Mouse (Mus musculus) liver, embryonic 15.5 days (tissue): Measurements from ENCODE around the gene Sema3g. TPM values are rescaled to one million over a fixed set of nuclear protein-coding genes. Genes with fewer than 3 reads are reported as not detected.

Experiments used
- ATAC-seq: fragments of 200-750 bp; cut with Nextera tagmentation; 2 replicates; pipeline ENCODE4 v1.8.0; 2017; ENCODE audit warnings: moderate number of reproducible peaks, mild to moderate bottlenecking, moderate library complexity; ENCODE audit not compliant: insufficient read depth
- H3K27ac ChIP-seq: fragments of 300-500 bp; sonication (generic); replicated peaks from 2 replicates; pipeline ENCODE4 v1.5.1; 2015; ENCODE audit warnings: mild to moderate bottlenecking, inconsistent platforms
- H3K27me3 ChIP-seq: fragments of 300-500 bp; sonication (generic); 2 replicates; pipeline ENCODE4 v1.6.1; 2015; ENCODE audit warnings: mild to moderate bottlenecking, inconsistent platforms
- H3K36me3 ChIP-seq: fragments of 300-500 bp; sonication (generic); replicated peaks from 2 replicates; pipeline ENCODE4 v1.6.1; 2015; ENCODE audit warnings: moderate library complexity, mild to moderate bottlenecking, inconsistent platforms
- H3K4me1 ChIP-seq: fragments of 300-500 bp; sonication (generic); replicated peaks from 2 replicates; pipeline ENCODE4 v1.6.1; 2015; ENCODE audit warnings: inconsistent platforms
- H3K4me2 ChIP-seq: fragments of 300-500 bp; sonication (generic); 2 replicates; pipeline ENCODE4 v1.6.1; 2015; ENCODE audit warnings: moderate library complexity, mild to moderate bottlenecking, inconsistent platforms
- H3K4me3 ChIP-seq: fragments of 300-500 bp; sonication (generic); replicated peaks from 2 replicates; pipeline ENCODE4 v1.5.1; 2015; ENCODE audit warnings: mild to moderate bottlenecking, inconsistent platforms
- H3K9ac ChIP-seq: fragments of 300-500 bp; sonication (generic); 2 replicates; pipeline ENCODE4 v1.6.1; 2015; ENCODE audit warnings: moderate library complexity, mild to moderate bottlenecking, inconsistent platforms
- H3K9me3 ChIP-seq: fragments of 300-500 bp; sonication (generic); replicated peaks from 2 replicates; pipeline ENCODE4 v1.6.1; 2016; ENCODE audit warnings: inconsistent platforms
- WGBS: fragments of 180-500 bp; shearing (Covaris S2); methylation state at CpG from one replicate; pipeline ENCODE4 v1.1.7; 2015; ENCODE audit warnings: mixed read lengths; ENCODE audit not compliant: insufficient replicate concordance; 5-methylcytosine and 5-hydroxymethylcytosine counted together
- polyA plus RNA-seq: library from polyadenylated mRNA; unstranded; fragments of >200 nt; fragmentation: Nextera tagmentation; extraction: Ambion mirVana; gene quantifications from 2 replicates; pipeline ENCODE4 v1.2.1, GENCODE M21; 2015

Gene Sema3g
- polyA plus RNA-seq, 1 experiment from 2014 or later = 0.03 TPM

GRCm38 (mm10) chr14:31181512-31181911 lies 36.1 kb upstream of the Sema3g start:
- ATAC-seq = no peak
- Histone ChIP-seq H3K4me1 (peaks cover 38% of the 10 kb centered on the region), H3K9ac (no peak overlapping the region), H3K4me2 (0 out of 2 replicates have a peak overlapping the region, but pooled peaks have one; percentile 16), H3K9me3 (no peaks in the 10 kb centered on the region), H3K36me3 (peaks cover 92% of the 10 kb centered on the region), H3K27ac (no peak overlapping the region), H3K27me3 (no peaks in the 10 kb centered on the region), H3K4me3 (no peak overlapping the region)
- 73% methylated on average over 4 of the region's 4 CpGs for WGBS

- peak; percentile 75 for ATAC-seq
- Histone ChIP-seq H3K4me3 (peak overlapping the region; percentile 6; the same call in 1 of the 2 replicates), H3K27ac (peak overlapping the region; percentile 80), H3K9ac (no peak overlapping the region), H3K9me3 (no peaks in the 10 kb centered on the region), H3K4me1 (peaks cover 44% of the 10 kb centered on the region), H3K27me3 (no peaks in the 10 kb centered on the region), H3K36me3 (peaks cover 92% of the 10 kb centered on the region), H3K4me2 (peak overlapping the region; percentile 16)
- WGBS = 59% methylated on average over 2 of the region's 2 CpGs
These were observed 34.8 kb upstream of the Sema3g start for GRCm38 (mm10) chr14:31182786-31183290.

GRCm38 (mm10) chr14:31183541-31183940 lies 34.1 kb upstream of the Sema3g start:
- Histone ChIP-seq H3K9me3 (no peaks in the 10 kb centered on the region), H3K4me3 (no peak overlapping the region), H3K4me1 (peaks cover 44% of the 10 kb centered on the region), H3K27me3 (no peaks in the 10 kb centered on the region), H3K27ac (peak overlapping the region; percentile 80), H3K4me2 (peak overlapping the region; percentile 16; the same call in 1 of the 2 replicates), H3K36me3 (peaks cover 93% of the 10 kb centered on the region), H3K9ac (no peak overlapping the region)
- 59% methylated on average over 5 of the region's 5 CpGs for WGBS
- no peak; the same call in 1 of the 2 replicates for ATAC-seq

GRCm38 (mm10) chr14:31184195-31184594 lies 33.5 kb upstream of the Sema3g start:
- H3K36me3 ChIP-seq = peaks cover 93% of the 10 kb centered on the region
- H3K4me1 ChIP-seq = peaks cover 44% of the 10 kb centered on the region
- no peak for ATAC-seq
- no peaks in the 10 kb centered on the region for H3K9me3 ChIP-seq
- 84% methylated on average over 12 of the region's 12 CpGs for WGBS
- peak overlapping the region; percentile 80 for H3K27ac ChIP-seq
- H3K27me3 ChIP-seq = no peaks in the 10 kb centered on the region
- H3K4me2 ChIP-seq = no peak overlapping the region
- H3K9ac ChIP-seq = no peak overlapping the region
- H3K4me3 ChIP-seq = no peak overlapping the region

GRCm38 (mm10) chr14:31186656-31187055 lies 31.0 kb upstream of the Sema3g start:
- no peak for ATAC-seq
- H3K4me2 ChIP-seq = no peak overlapping the region
- peaks cover 49% of the 10 kb centered on the region for H3K4me1 ChIP-seq
- no peak overlapping the region for H3K9ac ChIP-seq
- no peaks in the 10 kb centered on the region for H3K27me3 ChIP-seq
- WGBS = 75% methylated on average over 4 of the region's 4 CpGs
- peaks cover 96% of the 10 kb centered on the region for H3K36me3 ChIP-seq
- H3K9me3 ChIP-seq = no peaks in the 10 kb centered on the region
- H3K27ac ChIP-seq = no peak overlapping the region
- H3K4me3 ChIP-seq = no peak overlapping the region

- WGBS = 71% methylated on average over 6 of the region's 6 CpGs
- Histone ChIP-seq H3K4me3 (no peak overlapping the region), H3K27me3 (no peaks in the 10 kb centered on the region), H3K4me2 (no peak overlapping the region), H3K9me3 (no peaks in the 10 kb centered on the region), H3K27ac (peak overlapping the region; percentile 69), H3K4me1 (peaks cover 29% of the 10 kb centered on the region), H3K9ac (no peak overlapping the region), H3K36me3 (peaks cover 99% of the 10 kb centered on the region)
- ATAC-seq = peak; percentile 26; the same call in 1 of the 2 replicates
These were observed 28.9 kb upstream of the Sema3g start for GRCm38 (mm10) chr14:31188771-31189181.

GRCm38 (mm10) chr14:31189348-31189747 lies 28.3 kb upstream of the Sema3g start:
- H3K4me3 ChIP-seq = no peak overlapping the region

GRCm38 (mm10) chr14:31191936-31192335 lies 25.7 kb upstream of the Sema3g start:
- no peak overlapping the region for H3K4me2 ChIP-seq
- peaks cover 90% of the 10 kb centered on the region for H3K36me3 ChIP-seq
- no peak overlapping the region for H3K27ac ChIP-seq
- H3K9me3 ChIP-seq = no peaks in the 10 kb centered on the region
- no peak overlapping the region for H3K9ac ChIP-seq
- H3K4me3 ChIP-seq = no peak overlapping the region
- H3K27me3 ChIP-seq = no peaks in the 10 kb centered on the region
- peaks cover 33% of the 10 kb centered on the region for H3K4me1 ChIP-seq
- no peak for ATAC-seq
- 40% methylated on average over 2 of the region's 2 CpGs for WGBS

More at GRCm38 (mm10) chr14:31189348-31189747, 28.3 kb upstream of the Sema3g start:
- WGBS = 74% methylated on average over 3 of the region's 3 CpGs
- Histone ChIP-seq H3K4me2 (no peak overlapping the region), H3K4me1 (peaks cover 25% of the 10 kb centered on the region), H3K9me3 (no peaks in the 10 kb centered on the region), H3K27ac (peak overlapping the region; percentile 69), H3K27me3 (no peaks in the 10 kb centered on the region), H3K36me3 (peaks cover 94% of the 10 kb centered on the region), H3K9ac (no peak overlapping the region)
- ATAC-seq = no peak

- Histone ChIP-seq H3K4me2 (no peak overlapping the region), H3K27me3 (no peaks in the 10 kb centered on the region), H3K9me3 (no peaks in the 10 kb centered on the region), H3K4me3 (no peak overlapping the region), H3K4me1 (peaks cover 40% of the 10 kb centered on the region), H3K9ac (no peak overlapping the region), H3K27ac (no peak overlapping the region), H3K36me3 (peaks cover 78% of the 10 kb centered on the region)
- ATAC-seq = no peak
- WGBS = 76% methylated on average over 7 of the region's 7 CpGs
These were observed 23.9 kb upstream of the Sema3g start for GRCm38 (mm10) chr14:31193791-31194190.

- Histone ChIP-seq H3K27me3 (no peaks in the 10 kb centered on the region), H3K9ac (no peak overlapping the region), H3K4me3 (no peak overlapping the region), H3K27ac (no peak overlapping the region), H3K36me3 (peaks cover 76% of the 10 kb centered on the region), H3K4me1 (peaks cover 40% of the 10 kb centered on the region), H3K4me2 (no peak overlapping the region), H3K9me3 (no peaks in the 10 kb centered on the region)
- WGBS = 51% methylated on average over 2 of the region's 2 CpGs
- ATAC-seq = no peak
These were observed 23.2 kb upstream of the Sema3g start for GRCm38 (mm10) chr14:31194441-31194840.

- Histone ChIP-seq H3K36me3 (peaks cover 76% of the 10 kb centered on the region), H3K27me3 (no peaks in the 10 kb centered on the region), H3K4me1 (peaks cover 35% of the 10 kb centered on the region), H3K4me3 (no peak overlapping the region), H3K27ac (0 out of 2 replicates have a peak overlapping the region, but pooled peaks have one; percentile 36), H3K4me2 (no peak overlapping the region), H3K9me3 (no peaks in the 10 kb centered on the region), H3K9ac (no peak overlapping the region)
- ATAC-seq = no peak
- 64% methylated on average over 14 of the region's 14 CpGs for WGBS
These were observed 22.7 kb upstream of the Sema3g start for GRCm38 (mm10) chr14:31194891-31195513.
